Mouse (Mus musculus) thymus, postnatal 10 days (tissue): ENCODE data around the gene Rps27rt.
"Not testable (repeated sequence)": the region's sequence is repeated elsewhere in the genome, so short reads cannot be mapped to it uniquely, and the experiment has no call there.

ENCODE experiments used
- DNase-seq, 2 experiments: peaks; one replicate each; pipeline ENCODE4 v3.0.0; 2021; ENCODE audit warnings: low spot score in 2 of 2

Rps27rt gene

DNA sequence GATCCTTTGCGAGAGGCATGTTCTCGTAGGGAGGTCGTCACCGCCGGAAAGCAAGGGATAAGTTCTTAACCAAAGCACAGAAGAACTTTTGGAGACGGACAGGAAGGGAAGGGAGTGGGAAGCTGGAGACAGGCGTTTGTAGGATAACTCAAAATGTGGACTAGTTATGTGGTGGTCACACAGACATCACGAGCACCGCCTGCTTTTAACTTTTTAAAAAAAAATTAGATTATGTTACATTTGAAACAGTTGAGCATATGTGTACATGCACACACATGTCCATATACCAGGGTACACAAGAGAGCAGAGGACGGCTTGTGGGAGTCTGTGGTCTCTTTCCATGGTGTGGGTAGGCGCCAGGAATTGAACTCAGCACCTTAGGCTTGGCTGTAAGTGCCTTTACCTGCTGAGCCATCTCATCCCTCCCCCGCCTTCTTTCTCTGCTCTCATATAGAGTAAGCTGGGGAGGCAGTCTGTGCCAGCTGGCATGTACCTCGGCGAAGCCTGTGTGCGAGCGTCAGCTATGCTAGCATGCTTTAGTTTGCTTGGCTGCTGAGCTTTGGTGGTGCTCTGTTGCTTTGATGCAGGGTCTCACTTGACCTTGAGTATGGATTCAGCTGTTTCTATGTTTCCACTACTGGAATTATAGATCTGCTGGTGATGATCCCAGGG is at the start of gene Rps27rt:
Gene Rps27rt (minus strand): TSS at position 51 of the 672 bp plus-strand sequence.
- DNase-seq: no peak

DNA sequence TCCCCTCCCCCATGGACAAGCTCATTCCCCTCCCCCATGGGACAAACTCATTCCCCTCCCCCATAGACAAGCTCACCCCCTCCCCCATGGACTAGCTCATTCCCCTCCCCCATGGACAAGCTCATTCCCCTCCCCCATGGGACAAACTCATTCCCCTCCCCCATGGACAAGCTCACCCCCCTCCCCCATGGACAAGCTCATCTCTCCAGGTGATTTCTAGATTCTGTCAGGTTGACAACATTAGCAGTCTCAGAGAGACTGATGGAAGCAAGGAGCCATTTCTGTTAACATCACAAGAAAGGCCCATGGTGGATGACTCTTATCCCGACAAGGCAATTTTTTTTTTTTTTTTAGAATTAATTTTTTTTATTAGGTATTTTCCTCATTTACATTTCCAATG is 48.5 kb upstream of the Rps27rt start:
- DNase-seq: not testable (repeated sequence)

DNA sequence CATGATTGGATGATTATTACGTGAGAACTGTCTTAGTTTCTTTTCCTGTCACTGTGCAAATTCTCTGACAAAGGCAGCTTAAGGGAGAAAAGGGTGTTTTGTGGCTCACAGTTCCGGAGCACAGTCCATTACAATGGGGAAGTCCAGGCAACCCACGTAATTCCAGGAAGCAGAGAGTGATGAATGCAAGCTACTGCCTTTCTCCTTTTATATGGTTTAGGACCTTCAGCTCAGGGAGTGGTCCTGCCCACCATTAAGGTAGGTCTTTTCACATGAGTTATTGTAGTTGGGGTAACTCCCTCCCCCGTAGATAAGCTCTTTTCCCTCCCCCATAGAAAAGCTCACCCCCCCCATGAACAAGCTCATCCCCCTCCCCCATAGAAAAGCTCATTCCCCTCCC is 48.0 kb upstream of the Rps27rt start:
- DNase-seq: no peak

DNA sequence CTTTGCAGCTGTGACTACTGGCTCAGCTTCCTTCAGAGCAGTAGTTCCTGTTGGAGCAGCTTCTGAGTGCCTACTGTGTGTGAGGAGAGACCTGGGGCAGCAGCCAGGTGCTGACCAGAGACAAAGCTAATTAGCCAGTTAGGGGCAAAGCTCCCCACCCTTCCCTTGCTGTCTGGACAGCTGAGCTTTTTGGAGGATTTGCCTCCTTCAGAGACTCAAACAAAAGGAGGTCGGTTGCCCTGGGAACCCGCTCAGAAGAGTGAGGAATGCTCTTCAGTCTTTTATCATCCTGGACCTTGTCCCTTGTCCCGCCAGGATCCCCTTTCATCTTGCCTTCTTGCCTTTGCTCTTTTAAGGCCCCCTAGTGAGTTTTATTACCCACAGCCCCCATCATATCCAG is 46.8 kb upstream of the Rps27rt start:
- DNase-seq: no peak

DNA sequence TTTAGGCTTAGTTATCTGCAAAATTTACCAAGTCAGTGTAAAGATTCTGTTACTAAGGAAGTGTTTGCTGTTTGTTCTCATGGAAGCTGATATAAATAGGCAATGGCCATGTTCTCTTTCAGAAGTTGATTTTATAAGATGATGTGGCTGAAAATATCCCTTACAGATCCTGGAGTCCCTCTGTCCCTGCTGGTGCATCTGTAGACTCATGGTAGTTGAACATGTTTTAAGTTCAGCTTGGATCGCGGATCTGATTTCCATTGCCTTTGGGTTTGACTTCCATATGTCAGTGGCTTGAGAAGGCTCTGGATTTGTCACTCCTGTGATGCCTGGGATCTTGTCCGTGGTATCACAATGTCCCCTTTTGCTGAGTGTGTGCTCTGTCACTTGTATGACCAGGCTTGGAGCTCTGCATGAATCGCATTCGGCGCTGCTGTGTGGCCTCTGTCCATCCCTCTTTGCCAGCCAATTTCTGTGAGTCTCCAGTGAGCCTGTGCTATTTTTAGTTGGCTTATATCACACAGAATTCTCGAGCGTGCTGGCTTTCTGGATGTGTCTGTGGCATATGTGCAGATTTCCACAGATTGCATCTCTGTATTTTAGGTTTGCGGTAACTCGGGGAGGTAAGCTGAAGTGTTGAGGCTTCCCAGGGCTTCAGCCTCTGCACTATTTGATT is 41.3 kb upstream of the Rps27rt start:
- DNase-seq: no peak

DNA sequence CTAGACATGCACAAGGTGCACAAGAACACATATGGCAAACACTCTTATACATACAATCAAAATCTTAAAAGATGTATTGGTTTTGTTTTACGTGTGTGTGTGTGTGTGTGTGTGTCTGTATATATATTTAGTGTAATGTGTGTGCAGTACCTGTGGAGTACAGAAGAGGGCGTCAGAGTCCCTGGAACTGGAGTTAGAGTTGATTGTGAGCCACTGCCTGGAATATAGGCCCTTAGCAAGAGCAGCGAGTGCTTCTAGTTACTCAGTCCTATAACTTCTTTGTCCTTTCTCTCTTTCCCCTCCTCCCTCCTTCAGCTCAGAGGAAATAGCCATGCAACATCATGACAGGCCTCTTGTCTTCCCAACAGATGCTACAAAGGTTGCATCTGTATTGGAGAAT is 40.6 kb upstream of the Rps27rt start:
- DNase-seq: no peak

DNA sequence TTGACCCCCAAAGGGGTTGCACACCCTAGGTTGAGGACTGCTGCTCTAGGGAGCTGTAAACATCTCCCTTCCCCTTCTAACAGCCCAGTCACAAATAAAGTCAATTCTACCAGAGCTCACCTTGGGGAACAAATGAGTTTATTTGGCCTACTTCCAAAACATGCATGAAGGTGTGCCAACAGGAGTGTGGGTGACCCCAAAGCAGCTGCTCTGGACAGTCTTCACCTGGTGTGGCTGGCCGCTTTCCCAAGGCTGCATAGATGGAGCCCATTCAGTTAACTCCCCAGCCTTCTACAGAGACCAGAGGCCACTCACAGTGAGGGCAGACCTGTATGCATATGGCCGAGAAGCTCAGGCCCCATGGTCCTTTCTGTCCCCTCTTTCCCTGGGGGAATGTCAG is 38.9 kb upstream of the Rps27rt start:
- DNase-seq: no peak

DNA sequence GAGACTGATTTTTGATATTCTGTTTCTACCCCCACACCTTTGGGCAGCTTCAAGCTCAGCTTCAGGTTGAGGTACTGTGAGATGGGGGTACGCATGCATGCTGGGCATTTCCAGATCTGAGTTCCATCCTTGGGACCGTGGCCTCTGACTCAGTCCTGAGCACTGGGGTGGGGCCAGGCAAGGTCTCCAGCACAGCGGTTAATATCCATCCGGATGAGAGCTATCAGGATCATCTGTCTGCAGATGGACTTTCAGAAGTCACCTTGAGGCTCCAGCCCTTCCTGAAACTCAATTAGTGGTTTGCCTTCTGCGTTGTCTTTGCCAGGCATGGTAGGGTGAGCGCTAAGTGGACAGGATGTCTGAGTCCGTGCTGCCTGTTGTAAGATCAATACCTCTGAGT is 37.6 kb upstream of the Rps27rt start:
- DNase-seq: no peak

DNA sequence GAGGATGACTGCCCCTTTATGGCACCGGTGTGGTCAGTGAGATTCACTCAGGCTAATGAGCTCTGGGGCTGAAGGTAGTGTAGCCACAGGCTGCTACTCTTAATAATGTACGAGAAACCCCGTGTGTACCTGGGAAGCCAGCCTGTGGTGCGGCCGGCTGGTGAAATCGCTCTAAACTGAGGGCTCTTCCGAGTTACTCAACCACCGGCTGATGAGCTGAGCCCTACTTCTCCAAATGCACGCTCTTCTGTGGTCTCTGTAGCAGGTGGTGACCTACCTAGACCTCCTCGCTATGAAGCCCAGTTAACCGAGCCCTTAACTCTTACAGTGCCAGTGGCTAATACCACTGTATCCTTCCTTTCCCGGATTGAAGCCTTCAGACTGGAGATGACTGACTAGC is 29.8 kb upstream of the Rps27rt start:
- DNase-seq: no peak

DNA sequence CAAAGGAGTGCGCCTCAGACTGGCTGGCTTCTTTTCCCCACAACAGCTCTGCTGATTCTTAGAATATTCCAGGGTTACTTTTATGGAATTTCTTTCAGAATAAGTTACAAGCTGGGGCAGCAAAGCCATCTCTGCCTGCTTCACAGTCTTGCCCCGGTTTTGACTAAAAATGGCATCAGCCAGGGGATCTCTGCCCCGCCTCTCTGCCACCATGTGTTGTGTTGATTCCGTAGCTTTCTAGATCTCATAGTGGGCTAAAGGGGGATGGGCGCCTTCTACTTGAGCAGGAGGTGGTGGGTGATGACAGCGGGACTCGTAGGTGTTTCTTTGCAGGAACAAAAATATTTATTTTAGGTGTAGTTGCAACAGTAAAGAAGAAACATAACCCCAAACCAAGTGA is 25.7 kb upstream of the Rps27rt start:
- no peak for DNase-seq

DNA sequence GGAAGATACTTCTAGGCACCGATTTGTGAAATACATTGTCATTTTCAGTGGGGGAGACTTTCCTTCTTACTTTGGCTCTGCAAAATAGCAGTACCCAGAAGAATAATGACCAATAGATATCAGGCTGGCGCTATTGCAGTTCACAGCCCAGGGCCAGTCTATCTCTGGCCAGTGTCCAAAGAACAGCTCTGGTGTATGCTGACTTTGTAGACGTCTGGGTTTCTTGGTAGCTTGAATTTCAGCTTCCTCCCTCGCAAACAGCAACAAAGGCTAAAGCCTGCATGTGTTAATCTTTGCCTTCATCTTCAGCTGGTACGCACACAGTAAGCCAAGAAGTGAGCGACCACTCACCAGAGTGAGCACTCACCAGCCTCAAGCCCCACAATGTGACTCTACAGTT is 25.2 kb upstream of the Rps27rt start:
- no peak for DNase-seq

DNA sequence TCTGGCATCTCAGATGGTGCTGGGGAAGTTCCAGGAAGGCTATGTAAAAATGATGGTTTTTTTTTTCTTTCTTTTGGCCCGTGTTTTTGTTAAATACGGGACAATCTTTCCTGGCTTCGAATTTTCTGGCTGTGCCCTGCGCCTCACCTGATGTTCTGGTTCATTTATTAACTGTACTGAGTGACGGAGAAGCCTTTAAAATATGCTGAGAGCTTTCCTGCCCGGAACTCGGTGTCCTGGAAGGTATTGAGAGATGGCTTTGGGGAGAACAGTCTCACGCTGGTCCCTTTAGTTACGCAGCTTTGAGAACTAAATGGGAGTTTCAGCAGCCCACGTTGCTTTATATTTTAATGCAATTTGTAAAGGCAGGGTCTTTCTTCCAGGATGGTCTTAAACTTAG is 22.9 kb upstream of the Rps27rt start:
- DNase-seq: no peak

DNA sequence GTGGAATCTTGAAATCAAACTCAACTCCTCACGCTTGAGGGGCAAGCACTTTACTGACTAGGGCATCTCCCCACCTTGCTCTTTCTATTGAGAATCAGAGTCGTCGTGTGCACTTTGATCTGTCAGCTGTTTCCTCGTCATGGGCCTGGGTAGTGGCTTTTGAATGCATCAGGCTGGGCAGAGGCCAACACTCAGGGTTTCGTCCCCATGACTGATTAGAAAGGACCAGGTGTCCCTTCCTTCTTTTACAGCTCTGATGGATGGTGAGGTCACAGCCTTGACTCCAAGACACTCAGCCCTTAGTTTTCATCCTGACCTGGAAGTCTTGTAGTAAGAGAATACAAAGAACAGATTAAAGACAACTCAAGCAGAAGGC is 17.2 kb upstream of the Rps27rt start:
- DNase-seq: no peak

DNA sequence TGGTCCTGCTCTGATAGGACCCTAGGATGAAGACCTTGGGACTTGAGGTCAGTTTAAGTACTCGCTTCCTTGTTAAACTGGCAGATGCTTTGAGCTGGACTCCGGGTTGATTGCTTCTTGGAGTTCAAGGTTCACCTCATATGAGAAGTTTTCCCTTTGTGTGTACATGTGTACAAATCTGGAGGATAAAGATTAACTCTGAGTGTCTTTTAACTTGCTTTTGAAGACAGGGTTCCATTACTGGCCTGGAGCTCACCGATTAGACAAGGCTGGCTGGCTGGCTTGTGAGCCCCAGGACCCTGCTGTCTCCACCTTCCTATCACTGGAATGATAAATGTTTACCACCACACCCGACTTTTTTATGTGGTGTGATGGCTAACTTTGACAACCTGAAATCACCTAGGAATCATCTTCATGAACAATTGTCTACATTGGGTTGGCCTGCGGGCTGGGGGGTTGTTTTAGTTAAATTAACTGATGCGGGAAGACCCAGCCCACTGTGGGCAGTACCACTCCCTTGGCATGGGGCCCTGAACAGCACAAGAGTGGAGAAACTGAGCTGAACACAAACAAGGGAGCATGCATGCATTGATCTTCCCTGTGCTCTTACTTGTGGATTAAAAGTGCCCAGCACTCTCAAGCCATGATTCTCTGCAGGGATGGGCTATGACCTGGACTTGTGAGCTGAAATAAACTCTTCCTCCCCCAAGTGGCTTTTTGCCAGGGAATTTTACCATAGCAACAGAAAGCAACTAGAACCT is 16.7 kb upstream of the Rps27rt start:
- DNase-seq: no peak

DNA sequence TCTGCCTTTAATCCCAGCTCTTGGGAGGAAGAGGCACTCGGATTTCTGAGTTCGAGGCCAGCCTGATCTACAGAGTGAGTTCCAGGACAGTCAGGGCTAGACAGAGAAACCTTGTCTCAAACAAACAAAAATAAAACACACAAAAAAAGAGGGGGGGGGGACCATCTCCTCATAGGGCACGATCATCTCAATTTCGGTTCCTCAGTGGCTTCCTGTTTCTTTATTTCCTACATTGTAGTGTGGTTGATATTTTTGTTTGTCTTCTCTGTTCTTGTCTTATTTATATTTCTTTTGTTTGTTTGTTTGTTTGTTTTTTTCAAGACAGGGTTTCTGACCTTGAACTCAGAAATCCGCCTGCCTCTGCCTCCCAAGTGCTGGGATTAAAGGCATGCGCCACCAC is 13.9 kb upstream of the Rps27rt start:
- no peak for DNase-seq

DNA sequence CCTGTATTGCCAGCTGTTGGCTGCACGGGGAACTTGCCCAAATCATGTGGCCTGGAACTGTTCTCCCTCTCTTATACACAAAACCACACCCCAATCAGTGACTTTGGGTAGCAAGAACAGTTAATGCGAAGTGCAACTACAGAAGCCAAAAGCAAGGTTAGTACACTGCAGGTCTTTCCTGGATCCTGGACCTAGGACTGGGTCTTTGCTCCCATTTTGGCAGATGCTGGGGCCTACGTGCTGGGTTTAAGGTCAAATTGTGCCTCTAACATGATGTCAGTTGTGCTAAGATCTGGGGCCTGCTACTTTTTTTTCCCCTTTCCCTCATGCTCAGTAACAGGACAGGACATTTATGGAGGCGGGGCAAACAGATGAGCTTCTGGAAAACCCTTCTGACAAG is 13.2 kb upstream of the Rps27rt start:
- DNase-seq: no peak

DNA sequence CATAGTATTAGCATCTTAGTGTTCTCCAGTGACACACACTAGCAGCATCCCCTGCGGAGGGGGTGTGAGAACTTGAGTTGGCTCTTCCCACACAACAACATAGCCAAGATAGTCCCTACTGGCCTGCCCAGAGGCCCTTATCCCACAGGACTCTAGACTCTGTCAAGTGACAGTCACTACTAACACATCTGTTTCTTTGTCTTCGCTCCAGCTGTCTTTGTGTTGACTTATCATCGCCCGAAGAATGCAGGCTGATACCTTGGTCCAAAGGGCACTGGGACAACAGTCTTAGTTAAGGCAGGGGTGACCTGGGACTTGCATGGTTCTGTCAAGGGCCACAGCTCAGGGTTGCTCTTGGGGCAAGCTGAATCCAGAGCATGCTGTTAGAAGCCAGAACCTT is 12.7 kb upstream of the Rps27rt start:
- DNase-seq: no peak

DNA sequence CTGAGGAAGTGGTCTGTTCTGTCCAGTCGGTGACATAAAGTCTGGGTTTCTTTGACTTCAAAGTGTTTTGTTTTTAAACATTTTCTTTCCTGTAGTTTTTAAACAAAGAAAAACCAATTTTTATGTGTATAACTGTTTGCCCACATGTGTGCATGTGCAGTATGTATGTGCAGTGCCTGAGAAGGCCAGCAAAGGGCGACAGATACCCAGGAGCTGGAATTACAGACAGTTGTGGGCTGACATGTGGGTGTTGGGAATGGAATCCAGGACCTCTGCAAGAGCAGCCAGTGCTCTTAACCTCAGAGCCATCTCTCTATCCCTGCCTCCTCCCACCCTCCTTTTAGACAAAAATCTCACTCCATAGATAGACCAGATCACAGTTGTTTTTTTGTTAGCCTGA is 10.0 kb upstream of the Rps27rt start:
- no peak for DNase-seq

DNA sequence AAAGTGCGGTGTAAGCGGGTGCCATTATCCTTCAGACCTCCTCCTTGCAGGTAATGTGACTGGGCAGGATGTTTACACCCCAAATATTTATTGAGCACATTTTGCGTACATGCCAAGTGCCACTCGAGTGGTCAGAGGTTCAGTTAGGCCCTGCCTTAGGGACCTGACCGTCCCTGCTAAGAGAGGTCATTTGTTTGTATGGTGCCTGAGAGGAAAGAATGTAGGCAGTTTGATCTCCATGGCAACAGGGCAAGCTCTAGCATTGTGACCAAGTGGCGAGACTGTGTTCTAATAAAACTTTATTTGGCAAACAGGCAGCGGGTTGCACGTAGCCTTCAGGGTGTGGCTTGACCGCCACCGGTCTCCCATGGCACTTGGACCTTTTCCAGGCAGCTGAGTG is 7.9 kb upstream of the Rps27rt start:
- DNase-seq: no peak

DNA sequence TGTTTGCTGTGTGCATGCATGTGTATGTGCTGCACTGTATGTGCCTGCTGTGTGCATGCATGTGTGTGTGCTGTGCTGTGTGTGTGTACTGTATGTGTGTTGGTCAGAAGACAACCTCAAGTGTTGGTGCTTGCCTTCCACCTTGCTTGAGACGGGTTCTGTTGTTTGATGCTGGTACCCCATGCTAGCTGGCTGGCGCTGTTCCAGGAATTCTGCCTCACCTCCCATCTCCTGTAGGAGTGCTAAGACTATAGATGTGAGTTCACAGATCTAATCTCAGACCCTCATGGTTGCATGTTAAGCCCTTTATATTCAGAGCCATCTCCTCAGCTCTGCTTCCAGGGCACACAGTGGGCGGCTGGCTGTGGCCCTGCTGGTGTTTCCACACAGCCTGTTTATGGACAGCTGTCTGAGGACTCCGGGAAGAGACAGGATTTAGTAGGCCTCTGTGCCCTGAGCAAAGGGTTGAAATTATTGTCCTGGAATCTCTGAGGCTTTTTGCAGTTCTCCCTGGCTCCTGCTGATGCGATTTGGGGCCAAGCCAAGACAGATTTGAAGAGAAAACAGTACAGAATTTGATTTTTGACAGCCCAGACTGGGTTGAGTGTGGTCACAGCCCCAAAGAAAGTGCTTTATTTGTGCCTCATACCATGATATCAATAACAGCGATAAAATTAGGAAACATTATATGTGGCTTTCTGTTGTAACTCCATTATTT is 6.2 kb upstream of the Rps27rt start:
- no peak for DNase-seq

DNA sequence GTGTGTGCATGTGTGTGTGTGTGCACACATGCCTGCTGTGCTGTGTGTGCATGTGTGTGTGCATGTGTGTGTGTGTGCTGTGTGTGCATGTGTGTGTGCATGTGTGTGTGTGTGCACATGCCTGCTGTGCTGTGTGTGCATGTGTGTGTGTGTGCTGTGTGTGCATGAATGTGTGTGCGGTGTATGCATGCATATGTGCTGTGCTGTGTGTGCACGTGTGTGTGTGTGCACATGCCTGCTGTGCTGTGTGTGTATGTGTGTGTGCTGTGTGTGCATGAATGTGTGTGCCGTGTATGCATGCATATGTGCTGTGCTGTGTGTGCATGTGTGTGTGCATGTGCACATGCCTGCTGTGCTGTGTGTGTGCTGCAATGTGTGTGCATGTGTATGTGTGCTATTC is 5.5 kb upstream of the Rps27rt start:
- DNase-seq: no peak

DNA sequence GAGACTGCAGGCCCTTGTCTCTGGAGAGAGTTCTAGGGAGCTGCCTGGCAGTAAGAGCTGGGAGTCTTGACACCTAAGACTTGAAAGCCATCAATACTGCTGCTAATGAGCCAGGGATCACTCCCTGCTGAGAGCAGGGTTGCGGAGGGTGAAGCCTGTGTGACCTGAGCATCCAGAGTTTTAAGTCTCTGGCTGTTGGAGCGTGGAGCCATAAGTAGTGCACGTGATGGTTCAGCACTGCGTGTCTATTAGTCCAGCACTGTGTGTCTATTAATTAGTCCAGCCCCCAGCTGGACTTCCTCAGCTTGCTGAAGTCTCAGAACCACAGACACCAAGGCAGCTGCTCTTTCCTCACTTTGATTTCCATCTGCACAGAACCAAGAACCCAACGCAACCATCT is 3.8 kb upstream of the Rps27rt start:
- DNase-seq: no peak

DNA sequence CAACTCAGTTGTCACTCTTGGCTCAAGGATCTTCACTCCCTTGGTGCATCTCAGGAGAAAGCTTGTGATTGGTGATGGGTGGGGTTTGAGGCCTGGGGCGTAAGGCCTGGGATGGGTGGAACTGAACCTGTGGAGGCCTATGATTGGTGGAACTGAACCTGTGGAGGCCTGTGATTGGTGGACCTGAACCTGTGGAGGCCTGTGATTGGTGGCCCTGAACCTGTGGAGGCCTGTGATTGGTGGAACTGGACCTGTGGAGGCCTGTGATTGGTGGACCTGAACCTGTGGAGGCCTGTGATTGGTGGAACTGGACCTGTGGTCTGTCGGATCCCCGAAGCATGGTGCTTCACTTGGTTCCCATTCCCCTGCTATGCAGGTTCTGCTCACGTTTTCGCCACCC is 3.2 kb upstream of the Rps27rt start:
- no peak for DNase-seq
